Mouse (Mus musculus) heart, postnatal 10 days (tissue): Measurements from ENCODE around the gene Terf2. TPM values are rescaled to one million over a fixed set of nuclear protein-coding genes. Genes with fewer than 3 reads are reported as not detected.
"Not testable (repeated sequence)": the region's sequence is repeated elsewhere in the genome, so short reads cannot be mapped to it uniquely, and the experiment has no call there.

Source experiments
- DNase-seq, 2 experiments: peaks; one replicate each; pipeline ENCODE4 v3.0.0; 2021
- intact Hi-C: fragments of 180-260 bp; cut with DNase I; formaldehyde crosslinking; loops from one replicate; pipeline ENCODE4 v1.15.1; 2025
- total RNA-seq, 2 experiments: library from RNA; stranded (reverse); gene quantifications; 2 replicates each; pipeline ENCODE4 v1.2.3; 2021

Gene Terf2
- total RNA-seq, 2 experiments from 2014 or later = 18.0 to 18.1 TPM

DNA sequence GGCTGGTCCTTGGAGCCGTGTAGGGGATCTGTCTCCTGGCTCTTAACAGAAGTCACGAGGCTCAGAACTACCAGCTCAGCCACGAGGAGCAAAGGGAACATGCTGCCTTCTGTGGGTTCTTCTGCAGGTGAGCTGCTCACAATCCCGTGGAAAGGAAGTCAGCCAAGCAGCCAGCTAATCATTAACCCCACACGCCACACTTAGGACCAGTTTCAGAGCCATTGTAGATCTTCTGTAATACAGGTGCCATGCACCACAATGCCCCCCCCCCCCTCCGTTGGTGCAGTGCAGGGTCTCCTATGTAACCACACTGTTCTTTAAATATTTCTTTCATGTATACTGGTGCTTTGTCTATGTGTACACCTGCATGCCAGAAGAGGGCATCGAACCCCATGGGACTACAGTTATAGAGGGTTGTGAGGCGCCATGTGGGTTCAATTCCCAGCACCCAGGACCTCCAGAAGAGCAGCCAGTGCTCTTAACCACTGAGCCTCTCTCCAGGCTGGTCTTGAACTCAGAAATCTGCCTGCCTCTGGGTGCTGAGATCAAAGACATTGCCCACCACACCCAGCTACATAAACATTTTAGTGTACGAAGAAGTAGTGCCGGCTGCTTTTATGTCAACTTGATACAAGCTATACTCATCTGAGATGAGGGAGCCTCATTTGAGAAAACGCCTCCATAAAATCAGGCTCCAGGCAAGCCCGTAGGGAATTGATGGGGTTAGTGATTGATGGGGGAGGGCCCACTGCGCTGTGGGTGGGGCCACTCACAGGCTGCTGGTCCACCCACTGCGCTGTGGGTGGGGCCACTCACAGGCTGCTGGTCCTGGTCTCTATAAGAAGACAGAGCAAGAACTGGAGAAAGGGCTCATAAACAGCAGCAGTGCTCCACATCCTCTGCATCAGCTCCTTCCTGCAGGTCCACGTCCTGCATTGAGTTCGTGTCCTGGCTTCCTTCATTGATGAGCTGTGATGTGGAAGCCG lies 30.5 kb downstream of the Terf2 start, which contains the start of gene Tmed6:
Tmed6 (minus strand) TSS at position 134 of the 986 bp plus-strand sequence.
- no peak for DNase-seq
- intact Hi-C loops = no loop called here

DNA sequence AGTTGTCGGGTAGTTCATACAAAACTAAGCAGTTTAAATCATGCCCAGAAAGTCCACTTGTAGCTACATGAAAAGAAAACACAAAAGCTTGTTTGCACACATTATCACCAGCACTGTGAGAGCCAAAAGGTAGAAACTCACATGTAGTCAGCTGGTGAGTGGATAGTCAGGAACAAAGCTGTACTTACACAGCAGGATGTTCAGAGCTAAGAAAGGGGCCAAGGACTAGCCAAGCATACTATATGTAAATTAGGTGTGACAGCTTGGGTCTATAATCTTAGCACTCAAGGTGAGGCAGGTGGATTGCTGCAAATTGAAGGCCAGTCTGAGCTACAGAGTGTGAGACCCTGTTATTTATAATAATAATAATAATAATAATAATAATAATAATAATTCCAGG lies 33.7 kb downstream of the Terf2 start:
- no peak for DNase-seq
- intact Hi-C loops = no loop called here

- no peak for DNase-seq
- intact Hi-C loops = no loop called here
Observed at GRCm38 (mm10) chr8:107056973-107057369, 39.4 kb downstream of the Terf2 start.

DNA sequence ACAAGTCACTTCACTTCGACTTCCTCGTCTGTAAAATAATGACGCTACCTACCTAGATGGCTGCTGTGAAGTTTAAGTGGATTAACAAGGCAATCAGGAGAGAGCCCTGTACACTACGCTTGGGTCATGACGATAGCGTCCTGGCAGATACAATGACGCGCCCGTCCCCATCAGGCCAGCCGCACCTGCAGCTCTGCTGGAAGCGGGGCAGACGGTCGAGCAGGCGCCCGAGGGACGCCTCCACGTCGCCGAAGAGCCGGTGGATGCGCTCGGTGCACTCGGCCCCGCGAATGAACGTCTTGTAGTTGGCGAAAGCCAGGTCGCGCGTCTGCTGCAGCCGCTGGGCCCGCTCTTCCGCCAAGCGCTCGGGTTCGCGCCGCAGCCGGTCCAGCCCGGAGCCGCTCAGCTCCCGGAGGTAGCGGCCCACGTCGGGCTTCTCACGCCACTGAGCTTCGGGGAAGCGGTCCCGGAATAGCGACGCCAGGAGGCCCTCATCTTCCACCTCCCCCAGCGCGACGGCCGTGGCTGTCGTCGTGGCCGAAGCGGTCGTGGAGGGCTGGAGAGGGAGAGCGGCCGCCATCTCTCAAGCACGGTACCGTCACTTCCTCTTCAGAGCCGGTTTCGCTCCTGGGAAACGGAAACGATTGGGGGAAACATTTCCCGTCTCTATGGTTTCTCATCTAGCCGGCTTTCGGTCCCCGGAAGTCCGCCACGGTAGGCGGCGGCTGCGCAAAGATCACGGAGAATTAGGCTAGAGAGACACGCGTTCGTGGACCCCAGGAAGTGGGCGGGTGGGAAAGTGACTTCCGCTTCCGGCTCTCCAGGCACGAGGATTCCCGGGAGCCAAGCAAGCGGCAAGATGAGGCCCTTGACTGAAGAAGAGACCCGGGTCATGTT lies 40.0 kb downstream of the Terf2 start, which contains the start of the genes Cog8 and Nip7:
Cog8 (minus strand) TSS at position 614 of the 897 bp plus-strand sequence.
Nip7 (plus strand) TSS at position 802 of the 897 bp plus-strand sequence.
- peak; percentile 98 for DNase-seq
- intact Hi-C loops = no loop called here

- intact Hi-C loops = no loop called here
Observed at GRCm38 (mm10) chr8:107052046-107052445, 44.3 kb downstream of the Terf2 start.

GRCm38 (mm10) chr8:107049480-107049879 lies 46.9 kb downstream of the Terf2 start:
- intact Hi-C loops = loop anchor here (2.0 kb wide), 1 partner anchor 19 kb away; the partner anchor contains the start of gene Vps4a
- DNase-seq = no peak

More at GRCm38 (mm10) chr8:107052046-107052445, 44.3 kb downstream of the Terf2 start:
- no peak for DNase-seq

- intact Hi-C loops = loop anchor here (2.0 kb wide), 1 partner anchor 18 kb away; the partner anchor contains the start of gene Vps4a
- DNase-seq = peak; percentile 87
Observed at GRCm38 (mm10) chr8:107048061-107048941, 48.0 kb downstream of the Terf2 start, which contains the start of gene Pdf. Gene Pdf (minus strand): TSS chr8:107048614.

- intact Hi-C loops = no loop called here
- DNase-seq = peak; percentile 23 to 31
Observed at GRCm38 (mm10) chr8:107046976-107047375, 49.4 kb downstream of the Terf2 start.

DNA sequence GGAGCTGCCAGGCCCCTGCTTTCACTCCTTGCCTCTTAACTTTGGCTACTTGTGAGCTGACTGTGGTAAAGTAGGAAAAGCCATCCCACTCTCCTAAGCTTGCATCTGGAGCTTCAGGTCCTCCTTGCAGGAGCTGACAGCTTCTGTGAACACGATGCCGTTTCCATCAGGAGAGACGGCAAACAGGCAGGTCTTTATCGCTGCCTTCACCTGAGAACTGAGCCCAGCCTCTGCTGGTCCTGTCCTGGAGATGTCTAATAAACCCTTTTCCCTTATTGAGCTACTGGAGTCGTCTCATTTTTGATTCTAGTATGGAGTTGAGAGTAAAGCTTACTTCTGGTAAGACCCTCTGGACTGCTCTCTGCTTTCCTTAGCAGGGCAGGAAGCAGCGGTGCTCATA lies 50.9 kb downstream of the Terf2 start:
- no peak for DNase-seq
- intact Hi-C loops = no loop called here

GRCm38 (mm10) chr8:107040632-107041031 lies 55.7 kb downstream of the Terf2 start:
- DNase-seq = no peak
- intact Hi-C loops = no loop called here

- DNase-seq = peak in 1 of 2 experiments; percentile 31
- intact Hi-C loops = no loop called here
Observed at GRCm38 (mm10) chr8:107036626-107037025, 59.7 kb downstream of the Terf2 start.

GRCm38 (mm10) chr8:107035641-107036040 lies 60.7 kb downstream of the Terf2 start:
- no peak for DNase-seq
- intact Hi-C loops = no loop called here

GRCm38 (mm10) chr8:107033609-107034008 lies 62.7 kb downstream of the Terf2 start:
- DNase-seq, intact Hi-C loops: not testable (repeated sequence)

- DNase-seq = no peak
- intact Hi-C loops = loop anchor here (2.0 kb wide), 1 partner anchor 17 kb away; the partner anchor contains the start of gene Pdf
Observed at GRCm38 (mm10) chr8:107031577-107032090, 64.7 kb downstream of the Terf2 start.

DNA sequence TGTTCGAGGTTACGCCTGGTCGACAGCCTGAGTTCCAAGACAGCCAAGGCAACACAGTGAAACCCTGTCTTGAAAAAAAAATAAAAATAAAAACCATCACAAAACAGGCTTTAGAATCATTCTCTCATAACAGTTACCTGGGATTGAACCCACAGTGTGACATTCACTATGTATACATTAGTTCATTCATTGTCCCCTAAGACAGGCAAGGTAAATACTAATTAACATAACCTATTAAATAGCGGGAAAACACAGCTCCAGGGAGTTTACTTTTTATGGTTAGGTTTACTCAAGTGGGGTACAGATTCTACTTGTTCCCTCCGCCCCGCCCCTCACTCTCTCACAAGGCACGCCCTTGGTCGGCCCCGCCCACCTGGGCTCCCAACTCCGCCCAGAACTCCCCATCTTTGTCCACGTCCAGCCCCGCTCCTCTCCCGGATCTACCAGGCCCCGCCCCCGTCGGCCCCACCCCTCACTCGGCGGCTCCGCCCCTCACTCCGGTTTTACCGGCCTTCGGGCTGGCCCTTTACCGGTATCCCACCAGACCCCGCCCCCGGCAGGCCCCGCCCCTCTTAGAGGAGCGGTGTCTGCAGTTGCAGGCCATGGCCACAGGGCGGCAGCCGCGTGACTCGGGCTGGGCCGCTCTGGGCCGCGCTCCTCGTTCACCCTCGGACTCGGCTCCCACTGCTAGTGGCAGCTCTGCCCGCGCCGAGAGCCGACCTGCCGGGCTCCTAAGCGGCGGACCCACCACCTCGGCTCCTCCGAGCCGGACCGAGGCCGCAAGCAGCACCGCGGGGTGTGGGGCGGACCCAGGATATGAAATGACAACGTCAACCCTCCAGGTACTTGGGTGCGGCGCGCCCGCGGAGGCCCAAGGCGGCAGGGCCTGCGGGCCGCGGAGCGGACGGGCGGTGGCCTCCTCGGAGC lies 65.4 kb downstream of the Terf2 start, which contains the start of gene Vps4a:
Vps4a (plus strand) TSS at position 573 of the 927 bp plus-strand sequence.
- intact Hi-C loops = loop anchor here (2.0 kb wide), 1 partner anchor 18 kb away; the partner anchor contains the start of gene Pdf
- peak; percentile 97 to 98 for DNase-seq

- intact Hi-C loops = loop anchor here (2.0 kb wide), 1 partner anchor 19 kb away; the partner anchor contains the start of gene Pdf
- no peak for DNase-seq
Observed at GRCm38 (mm10) chr8:107030058-107030457, 66.3 kb downstream of the Terf2 start.

DNA sequence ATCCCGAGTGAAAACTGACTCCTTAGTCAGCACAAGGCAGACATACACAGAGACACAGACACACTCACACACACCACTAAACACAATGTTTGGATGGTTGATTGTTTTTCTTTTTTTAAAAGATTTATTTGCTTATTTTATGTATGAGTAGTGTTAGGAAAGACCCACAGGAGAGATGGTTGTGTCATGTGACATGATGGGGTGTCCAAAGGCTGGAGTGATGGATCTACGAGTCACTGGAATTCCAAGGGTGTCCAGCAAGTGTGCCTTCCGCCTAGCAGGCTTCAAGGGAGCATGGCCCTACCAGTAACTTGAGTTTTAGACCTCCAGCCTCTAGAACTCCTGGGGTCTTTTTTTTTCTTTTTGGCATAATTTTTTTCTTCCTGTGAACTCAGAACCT lies 67.0 kb downstream of the Terf2 start:
- intact Hi-C loops = no loop called here
- no peak for DNase-seq

DNA sequence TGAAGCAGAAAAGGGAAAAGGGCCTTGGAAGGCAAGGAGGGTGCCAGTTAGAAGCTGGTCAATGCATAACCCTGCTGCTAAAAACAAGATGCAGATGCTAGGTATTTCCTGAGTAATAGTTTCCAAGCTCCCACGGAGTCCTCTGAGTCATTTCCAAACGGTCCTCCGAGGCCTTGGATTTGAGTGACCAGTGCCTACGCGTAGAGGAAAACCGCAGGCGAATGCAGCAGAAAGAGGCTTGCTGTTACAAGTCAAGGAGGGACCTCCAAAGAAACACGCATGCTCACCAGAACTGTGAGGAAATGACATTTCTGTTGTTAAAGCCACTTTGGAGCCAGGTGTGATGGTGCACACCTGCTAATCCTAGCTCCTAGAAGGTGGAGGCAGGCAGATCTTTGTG lies 72.9 kb downstream of the Terf2 start:
- DNase-seq = no peak
- intact Hi-C loops = no loop called here
